Mouse (Mus musculus): ENCODE results near the gene Vasp. TPM values are rescaled to one million over a fixed set of nuclear protein-coding genes. Genes with fewer than 3 reads are reported as not detected.

Gene Vasp
- polyA plus RNA-seq, 1 experiment: 194 TPM

DNA sequence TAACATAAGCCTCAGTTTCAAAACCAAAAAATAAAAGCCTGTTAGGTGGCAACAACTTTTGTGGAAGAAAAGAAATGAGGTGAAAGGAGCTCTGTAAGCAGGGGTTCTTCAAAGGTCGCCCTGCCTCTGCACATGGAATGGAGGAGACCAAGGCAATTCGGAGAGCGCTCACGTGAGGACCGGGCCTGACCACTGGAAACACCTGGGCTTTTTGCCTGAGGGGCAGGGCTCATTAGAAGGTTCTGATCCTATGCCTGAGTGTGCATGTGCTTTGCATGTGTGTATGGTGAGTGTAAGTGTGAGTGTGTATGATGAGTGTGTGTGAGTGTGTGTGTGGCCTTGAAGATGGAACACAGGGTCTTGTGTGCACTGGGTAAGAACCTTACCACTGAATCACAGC is 40.7 kb downstream of the Vasp start:
- WGBS: 93% methylated on average over 5 of the region's 5 CpGs

GRCm38 (mm10) chr7:19230041-19230580 is 41.5 kb downstream of the Vasp start:
- WGBS: 76% methylated on average over 2 of the region's 2 CpGs
- Histone ChIP-seq H3K4me1 (ENCODE audit: control insufficient read depth, insufficient read depth, low read length) (peaks cover 7% of the 10 kb centered on the region), H3K4me3 (replicated peaks; ENCODE audit: extremely low read depth, low read depth, low read length) (no peak overlapping the region)
- DNase-seq: no peak
- no peak for TF ChIP-seq POLR2A (IDR thresholded peaks at IDR 0.05; ENCODE audit: borderline replicate concordance, extremely low read depth, low read depth, low read length)
- TF ChIP-seq CTCF (IDR thresholded peaks at IDR 0.05; ENCODE audit: insufficient read depth, low read length): no peak

More for the DNA sequence above, 40.7 kb downstream of the Vasp start:
- H3K4me1 ChIP-seq (ENCODE audit: control insufficient read depth, insufficient read depth, low read length): peaks cover 7% of the 10 kb centered on the region
- DNase-seq: no peak
- H3K4me3 ChIP-seq (replicated peaks; ENCODE audit: extremely low read depth, low read depth, low read length): no peak overlapping the region
- no peak for TF ChIP-seq CTCF (IDR thresholded peaks at IDR 0.05; ENCODE audit: insufficient read depth, low read length)
- TF ChIP-seq POLR2A (IDR thresholded peaks at IDR 0.05; ENCODE audit: borderline replicate concordance, extremely low read depth, low read depth, low read length): no peak

- TF ChIP-seq POLR2A (IDR thresholded peaks at IDR 0.05; ENCODE audit: borderline replicate concordance, extremely low read depth, low read depth, low read length) (no peak), CTCF (IDR thresholded peaks at IDR 0.05; ENCODE audit: insufficient read depth, low read length) (no peak)
- no peak for DNase-seq
- WGBS: 21% methylated on average over 5 of the region's 5 CpGs
- no peak overlapping the region for H3K4me3 ChIP-seq (replicated peaks; ENCODE audit: extremely low read depth, low read depth, low read length)
- H3K4me1 ChIP-seq (ENCODE audit: control insufficient read depth, insufficient read depth, low read length): peaks cover 7% of the 10 kb centered on the region
Measured at GRCm38 (mm10) chr7:19229404-19229803, 42.2 kb downstream of the Vasp start.

- peak overlapping the region; percentile 72 for H3K4me3 ChIP-seq (replicated peaks; ENCODE audit: extremely low read depth, low read depth, low read length)
- WGBS: under 1% methylated on average over 14 of the region's 14 CpGs
- H3K4me1 ChIP-seq (ENCODE audit: control insufficient read depth, insufficient read depth, low read length): peaks cover 7% of the 10 kb centered on the region
- no peak for DNase-seq
- peak; percentile 55; the same call in 1 of the 2 replicates for TF ChIP-seq POLR2A (IDR thresholded peaks at IDR 0.05; ENCODE audit: borderline replicate concordance, extremely low read depth, low read depth, low read length)
- TF ChIP-seq CTCF (IDR thresholded peaks at IDR 0.05; ENCODE audit: insufficient read depth, low read length): no peak
Measured at GRCm38 (mm10) chr7:19228793-19229148, 42.8 kb downstream of the Vasp start.

GRCm38 (mm10) chr7:19227883-19228792 is 43.5 kb downstream of the Vasp start, which contains the start of gene Opa3:
Gene Opa3 (plus strand): TSS chr7:19228334.
- Histone ChIP-seq H3K4me1 (ENCODE audit: control insufficient read depth, insufficient read depth, low read length) (peaks cover 7% of the 10 kb centered on the region), H3K4me3 (replicated peaks; ENCODE audit: extremely low read depth, low read depth, low read length) (peak within 1 kb of the TSS; percentile 93)
- peak; percentile 99 for DNase-seq
- under 1% methylated on average over 88 of the region's 91 CpGs for WGBS
- peak; percentile 96 for TF ChIP-seq POLR2A (IDR thresholded peaks at IDR 0.05; ENCODE audit: borderline replicate concordance, extremely low read depth, low read depth, low read length)
- TF ChIP-seq CTCF (IDR thresholded peaks at IDR 0.05; ENCODE audit: insufficient read depth, low read length): peak; percentile 32; the same call in 1 of the 2 replicates

DNA sequence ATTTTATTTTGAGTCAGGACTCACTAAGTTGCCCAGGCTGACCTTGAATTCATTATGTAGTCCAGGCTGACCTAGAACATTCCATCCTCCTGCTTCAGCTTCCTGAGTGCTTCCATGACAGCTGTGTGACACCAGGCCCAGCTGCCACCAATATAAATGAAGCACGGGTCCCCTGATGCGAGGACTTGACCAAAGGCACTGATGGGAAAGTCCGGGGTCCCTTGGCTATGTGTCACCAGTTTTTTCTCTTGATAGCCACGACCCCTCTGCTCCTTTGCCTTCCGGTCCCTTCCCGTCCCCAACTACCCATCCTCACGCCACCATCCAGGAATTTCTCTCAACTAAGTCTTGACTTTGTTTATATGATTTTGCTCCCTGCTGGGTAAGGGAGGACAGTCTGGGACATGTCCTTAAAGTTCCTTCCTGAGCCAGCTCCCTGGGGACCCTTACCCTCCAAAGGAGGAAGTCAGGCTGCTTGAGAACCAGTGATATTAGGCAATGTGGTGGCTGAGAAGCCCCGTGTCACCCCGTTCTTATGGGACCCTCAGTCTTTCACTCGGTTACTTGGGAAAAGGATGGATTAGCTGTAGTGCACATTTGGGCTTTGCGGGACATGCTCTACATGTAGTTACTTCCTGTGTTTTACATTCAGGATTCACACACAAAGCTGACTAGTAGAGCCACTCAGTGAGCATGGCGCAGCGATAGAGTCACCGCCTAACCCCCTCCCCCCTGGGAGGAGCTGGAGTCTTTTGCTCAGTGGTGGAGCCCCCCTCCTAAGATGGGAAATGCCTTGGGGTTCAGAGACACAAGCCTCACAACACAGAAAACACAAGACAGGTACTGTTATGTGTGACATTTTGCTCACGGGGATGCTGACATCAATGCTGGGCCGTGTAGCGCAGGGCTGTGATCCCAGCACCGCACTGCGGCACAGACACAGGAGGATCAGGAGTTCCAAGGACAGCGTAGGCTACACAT is 44.5 kb downstream of the Vasp start:
- WGBS: 11% methylated on average over 20 of the region's 20 CpGs

GRCm38 (mm10) chr7:19224933-19225332 is 46.7 kb downstream of the Vasp start:
- Histone ChIP-seq H3K4me1 (ENCODE audit: control insufficient read depth, insufficient read depth, low read length) (peaks cover 7% of the 10 kb centered on the region; the same call in 1 of the 2 replicates), H3K4me3 (replicated peaks; ENCODE audit: extremely low read depth, low read depth, low read length) (no peak overlapping the region)
- WGBS: 70% methylated on average over 4 of the region's 4 CpGs
- no peak for DNase-seq
- no peak for TF ChIP-seq POLR2A (IDR thresholded peaks at IDR 0.05; ENCODE audit: borderline replicate concordance, extremely low read depth, low read depth, low read length)
- TF ChIP-seq CTCF (IDR thresholded peaks at IDR 0.05; ENCODE audit: insufficient read depth, low read length): no peak

More for the DNA sequence above, 44.5 kb downstream of the Vasp start:
- TF ChIP-seq CTCF (IDR thresholded peaks at IDR 0.05; ENCODE audit: insufficient read depth, low read length): no peak
- TF ChIP-seq POLR2A (IDR thresholded peaks at IDR 0.05; ENCODE audit: borderline replicate concordance, extremely low read depth, low read depth, low read length): no peak
- no peak for DNase-seq
- peak overlapping the region; percentile 93 for H3K4me3 ChIP-seq (replicated peaks; ENCODE audit: extremely low read depth, low read depth, low read length)
- H3K4me1 ChIP-seq (ENCODE audit: control insufficient read depth, insufficient read depth, low read length): peaks cover 7% of the 10 kb centered on the region; the same call in 1 of the 2 replicates

DNA sequence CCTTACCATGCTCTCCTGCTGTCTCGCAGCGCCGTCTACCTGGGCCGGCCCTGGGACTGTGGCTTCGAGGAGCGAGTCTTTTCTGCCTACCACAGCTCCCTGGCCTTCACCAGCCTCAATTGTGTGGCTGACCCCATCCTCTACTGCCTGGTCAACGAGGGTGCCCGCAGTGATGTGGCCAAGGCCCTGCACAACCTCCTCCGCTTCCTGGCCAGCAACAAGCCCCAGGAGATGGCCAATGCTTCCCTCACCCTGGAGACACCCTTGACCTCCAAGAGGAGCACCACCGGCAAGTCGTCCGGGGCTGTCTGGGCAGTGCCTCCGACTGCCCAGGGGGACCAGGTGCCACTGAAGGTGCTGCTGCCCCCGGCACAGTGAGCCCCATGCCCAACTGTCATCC is 48.7 kb downstream of the Vasp start:
- Histone ChIP-seq H3K4me3 (replicated peaks; ENCODE audit: extremely low read depth, low read depth, low read length) (no peak overlapping the region), H3K4me1 (ENCODE audit: control insufficient read depth, insufficient read depth, low read length) (peaks cover 4% of the 10 kb centered on the region; the same call in 1 of the 2 replicates)
- DNase-seq: no peak
- WGBS: 81% methylated on average over 14 of the region's 14 CpGs
- TF ChIP-seq CTCF (IDR thresholded peaks at IDR 0.05; ENCODE audit: insufficient read depth, low read length): no peak
- TF ChIP-seq POLR2A (IDR thresholded peaks at IDR 0.05; ENCODE audit: borderline replicate concordance, extremely low read depth, low read depth, low read length): no peak

GRCm38 (mm10) chr7:19222189-19222588 is 49.4 kb downstream of the Vasp start:
- no peak overlapping the region for H3K4me3 ChIP-seq (replicated peaks; ENCODE audit: extremely low read depth, low read depth, low read length)
- H3K4me1 ChIP-seq (ENCODE audit: control insufficient read depth, insufficient read depth, low read length): peaks cover 4% of the 10 kb centered on the region; the same call in 1 of the 2 replicates
- 90% methylated on average over 16 of the region's 16 CpGs for WGBS
- no peak for DNase-seq
- TF ChIP-seq POLR2A (IDR thresholded peaks at IDR 0.05; ENCODE audit: borderline replicate concordance, extremely low read depth, low read depth, low read length): no peak
- no peak for TF ChIP-seq CTCF (IDR thresholded peaks at IDR 0.05; ENCODE audit: insufficient read depth, low read length)
